In the genomic region with DNA sequence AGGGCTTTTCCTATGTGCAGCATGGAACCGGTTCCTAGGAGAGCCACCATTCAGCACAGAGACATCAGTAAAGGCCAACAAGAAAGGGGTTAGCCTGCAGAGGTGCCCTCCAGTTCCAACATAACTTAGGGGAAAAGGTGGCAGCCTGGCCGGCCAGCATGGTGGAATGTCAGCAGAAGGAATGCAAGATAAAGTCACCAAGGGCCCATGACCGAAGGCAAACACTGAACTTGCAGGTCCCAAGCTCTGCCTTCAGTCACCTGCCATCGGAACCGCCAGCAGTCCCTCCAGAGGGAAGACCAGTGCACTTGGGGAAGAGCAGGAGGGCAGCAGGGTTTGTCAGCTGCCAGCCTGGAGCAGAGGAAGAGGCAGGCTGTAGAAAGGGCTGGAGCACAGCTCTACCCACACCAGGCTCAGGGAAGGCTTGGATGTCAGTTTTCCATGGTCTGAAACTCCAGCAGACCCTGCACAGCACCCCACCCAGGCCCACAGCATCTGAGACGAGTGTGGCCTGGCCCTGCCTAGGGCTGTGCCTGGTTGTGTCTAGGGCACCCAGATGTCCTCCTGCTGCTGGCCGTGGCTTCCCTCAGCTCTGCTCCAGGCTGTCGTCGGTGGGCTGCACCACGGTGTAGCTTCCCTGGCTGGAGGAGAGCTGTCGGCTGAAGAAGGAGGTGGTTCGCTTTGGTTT, we compare ENCODE assay signal across 9 mouse cellular contexts. TPM values are rescaled to one million over a fixed set of nuclear protein-coding genes. Genes with fewer than 3 reads are reported as not detected.
DNase-seq lines count a peak whose midpoint lies in the region; ATAC-seq and TF ChIP-seq lines count a peak whose summit lies in the region.
"Had no signal": no experiment of that assay in that cellular context is flagged by ENCODE, and none has a peak within 500 bp of the region (broad histone marks: within the 10 kb centered on the region; RNA-seq: fewer than 3 reads in every experiment).

No protein-coding gene starts in this region.

- H3K4me2 ChIP-seq in kidney, embryonic 15.5 days = no peak overlapping the region
- H3K4me2 ChIP-seq in embryonic facial prominence, embryonic 12.5 days (replicated peaks) = no peak overlapping the region
- H3K4me2 ChIP-seq in limb, embryonic 13.5 days (replicated peaks) = no peak overlapping the region
- H3K4me2 ChIP-seq: midbrain, embryonic 12.5 days had no signal

- peak overlapping the region; percentile 29; the same call in 1 of the 2 replicates for H3K27ac ChIP-seq in kidney, embryonic 15.5 days
- peak overlapping the region; percentile 57 for H3K27ac ChIP-seq in ES-Bruce4 (ENCODE audit: insufficient read depth, low read length)
- H3K27ac ChIP-seq in embryonic facial prominence, embryonic 12.5 days = no peak overlapping the region
- no peak overlapping the region for H3K27ac ChIP-seq in limb, embryonic 13.5 days
- H3K27ac ChIP-seq: midbrain, embryonic 12.5 days had no signal

- no peak for DNase-seq in kidney, adult 18-20 months
- no peak for DNase-seq in urinary bladder, postnatal 36 days (ENCODE audit: low spot score in 2 of 2)
- no peak for DNase-seq in adrenal gland, adult 8-10 months
- DNase-seq: cerebellum, adult 9-10 months had no signal

- no peaks in the 10 kb centered on the region for H3K9me3 ChIP-seq in kidney, embryonic 15.5 days (replicated peaks)
- no peaks in the 10 kb centered on the region for H3K9me3 ChIP-seq in ES-Bruce4 (replicated peaks; ENCODE audit: control insufficient read depth, insufficient read depth, low read length, poor library complexity, severe bottlenecking)
- no peaks in the 10 kb centered on the region for H3K9me3 ChIP-seq in embryonic facial prominence, embryonic 12.5 days
- no peaks in the 10 kb centered on the region for H3K9me3 ChIP-seq in limb, embryonic 13.5 days
- H3K9me3 ChIP-seq: midbrain, embryonic 12.5 days had no signal

- WGBS in kidney, embryonic 15.5 days = 86% methylated on average over 12 of the region's 12 CpGs
- 85% methylated on average over 12 of the region's 12 CpGs for WGBS in embryonic facial prominence, embryonic 12.5 days
- WGBS in limb, embryonic 13.5 days = 82% methylated on average over 12 of the region's 12 CpGs

- no peak for ATAC-seq in kidney, embryonic 15.5 days (replicated peaks; ENCODE audit: low FRiP score)
- no peak for ATAC-seq in embryonic facial prominence, embryonic 12.5 days (ENCODE audit: insufficient number of reproducible peaks, insufficient read depth, low FRiP score, low TSS enrichment)
- ATAC-seq in limb, embryonic 13.5 days (ENCODE audit: low FRiP score, low read depth) = no peak

- H3K9ac ChIP-seq in kidney, embryonic 15.5 days = no peak overlapping the region
- no peak overlapping the region for H3K9ac ChIP-seq in ES-Bruce4 (ENCODE audit: low read depth, poor library complexity, severe bottlenecking)
- H3K9ac ChIP-seq in embryonic facial prominence, embryonic 12.5 days = peak overlapping the region; percentile 26
- H3K9ac ChIP-seq in limb, embryonic 13.5 days = 0 out of 2 replicates have a peak overlapping the region, but pooled peaks have one; percentile 32
- H3K9ac ChIP-seq: midbrain, embryonic 12.5 days had no signal

- TF ChIP-seq POLR2A in ES-Bruce4 (IDR thresholded peaks at IDR 0.05; ENCODE audit: insufficient read depth, low read length) = no peak

- TF ChIP-seq EP300 in ES-Bruce4 (IDR thresholded peaks at IDR 0.05; ENCODE audit: insufficient read depth, low read depth, low read length) = no peak

- H3K36me3 ChIP-seq in kidney, embryonic 15.5 days = peaks cover 54% of the 10 kb centered on the region
- H3K36me3 ChIP-seq in ES-Bruce4 (ENCODE audit: control insufficient read depth, insufficient read depth, low read length, poor library complexity, severe bottlenecking) = peaks cover 4% of the 10 kb centered on the region; the same call in 1 of the 2 replicates
- H3K36me3 ChIP-seq in embryonic facial prominence, embryonic 12.5 days = peaks cover 34% of the 10 kb centered on the region
- H3K36me3 ChIP-seq in limb, embryonic 13.5 days = peaks cover 48% of the 10 kb centered on the region

- H3K4me1 ChIP-seq in kidney, embryonic 15.5 days = peaks cover 35% of the 10 kb centered on the region
- H3K4me1 ChIP-seq in ES-Bruce4 (ENCODE audit: control insufficient read depth, insufficient read depth, low read length) = no peaks in the 10 kb centered on the region
- H3K4me1 ChIP-seq in embryonic facial prominence, embryonic 12.5 days = peaks cover 33% of the 10 kb centered on the region
- peaks cover 31% of the 10 kb centered on the region for H3K4me1 ChIP-seq in limb, embryonic 13.5 days

- H3K4me3 ChIP-seq in kidney, embryonic 15.5 days (replicated peaks) = no peak overlapping the region
- no peak overlapping the region for H3K4me3 ChIP-seq in ES-Bruce4 (ENCODE audit: low read depth, low read length)
- no peak overlapping the region for H3K4me3 ChIP-seq in embryonic facial prominence, embryonic 12.5 days
- H3K4me3 ChIP-seq in limb, embryonic 13.5 days = no peak overlapping the region
- H3K4me3 ChIP-seq: midbrain, embryonic 12.5 days had no signal

- no peaks in the 10 kb centered on the region for H3K27me3 ChIP-seq in kidney, embryonic 15.5 days
- no peaks in the 10 kb centered on the region for H3K27me3 ChIP-seq in ES-Bruce4 (ENCODE audit: control insufficient read depth, insufficient read depth, low read length, poor library complexity, severe bottlenecking)
- no peaks in the 10 kb centered on the region for H3K27me3 ChIP-seq in embryonic facial prominence, embryonic 12.5 days
- H3K27me3 ChIP-seq in limb, embryonic 13.5 days = no peaks in the 10 kb centered on the region
- H3K27me3 ChIP-seq: midbrain, embryonic 12.5 days had no signal

- TF ChIP-seq CTCF in ES-Bruce4 (IDR thresholded peaks at IDR 0.05; ENCODE audit: low read depth, low read length) = no peak

RNA-seq across cellular contexts. Expression of gene Frmd8, which starts 22.9 kb away (rescaled TPM):
- polyA plus RNA-seq in kidney, embryonic 15.5 days (2015; fragmentation: Nextera tagmentation; extraction: Ambion mirVana) = 40.2 and 43.1 TPM in 2 replicates
- polyA plus RNA-seq in ES-Bruce4 (2011; ENCODE audit: insufficient read depth, insufficient read length, low read depth, missing spikeins) = 26.3 and 33.1 TPM in 2 replicates
- polyA plus RNA-seq in embryonic facial prominence, embryonic 12.5 days (2016; fragmentation: Nextera tagmentation; extraction: Ambion mirVana) = 35.3 and 41.4 TPM in 2 replicates
- 30.1 and 32.2 TPM in 2 replicates for polyA plus RNA-seq in limb, embryonic 13.5 days (2015; fragmentation: Nextera tagmentation; extraction: Ambion mirVana)
- total RNA-seq in adrenal gland, adult 8-10 months (2022) = 10 to 100 TPM; 47.6 to 55.2 (median 53.4) TPM

RNA-seq across cellular contexts. Expression of gene Slc25a45, which starts 25.4 kb away (rescaled TPM):
- 8.1 and 8.5 TPM in 2 replicates for polyA plus RNA-seq in kidney, embryonic 15.5 days (2015; fragmentation: Nextera tagmentation; extraction: Ambion mirVana)
- polyA plus RNA-seq in ES-Bruce4 (2011; ENCODE audit: insufficient read depth, insufficient read length, low read depth, missing spikeins) = 0.46 and 0.48 TPM in 2 replicates
- polyA plus RNA-seq in embryonic facial prominence, embryonic 12.5 days (2016; fragmentation: Nextera tagmentation; extraction: Ambion mirVana) = 2.0 and 3.1 TPM in 2 replicates
- polyA plus RNA-seq in limb, embryonic 13.5 days (2015; fragmentation: Nextera tagmentation; extraction: Ambion mirVana) = 2.3 and 2.4 TPM in 2 replicates
- 10 to 100 TPM; 12.8 to 21.7 (median 17.5) TPM for total RNA-seq in adrenal gland, adult 8-10 months (2022)

RNA-seq across cellular contexts. Expression of gene Tigd3, which starts 41.8 kb away (rescaled TPM):
- polyA plus RNA-seq in kidney, embryonic 15.5 days (2015; fragmentation: Nextera tagmentation; extraction: Ambion mirVana) = 4.2 and 4.7 TPM in 2 replicates
- polyA plus RNA-seq in ES-Bruce4 (2011; ENCODE audit: insufficient read depth, insufficient read length, low read depth, missing spikeins) = 1.9 and 3.6 TPM in 2 replicates
- polyA plus RNA-seq in embryonic facial prominence, embryonic 12.5 days (2016; fragmentation: Nextera tagmentation; extraction: Ambion mirVana) = 5.3 and 6.3 TPM in 2 replicates
- 4.7 and 5.5 TPM in 2 replicates for polyA plus RNA-seq in limb, embryonic 13.5 days (2015; fragmentation: Nextera tagmentation; extraction: Ambion mirVana)
- total RNA-seq in adrenal gland, adult 8-10 months (2022) = 1 to 10 TPM in 3 of 4 experiments, under 1 TPM in 1; 0.93 to 3.5 (median 1.6) TPM

Comparison
In these comparisons a context has a peak if more than half of its experiments do, and no peak if none do; other contexts are left out.
1. H3K27ac ChIP-seq: peak in kidney, embryonic 15.5 days (single experiment) and ES-Bruce4 (single experiment); none in embryonic facial prominence, embryonic 12.5 days (single experiment) and limb, embryonic 13.5 days (single experiment).
2. H3K9ac ChIP-seq: peak in embryonic facial prominence, embryonic 12.5 days (single experiment) and limb, embryonic 13.5 days (single experiment); none in kidney, embryonic 15.5 days (single experiment) and ES-Bruce4 (single experiment).